Mouse (Mus musculus) CH12.LX (cell line): ENCODE measurements around the gene St8sia1. TPM values are rescaled to one million over a fixed set of nuclear protein-coding genes. Genes with fewer than 3 reads are reported as not detected.

ENCODE experiments used
- DNase-seq: peaks from one replicate; pipeline ENCODE4 v3.0.0-alpha.2; 2013; ENCODE audit errors: extremely low read depth
- H3K27ac ChIP-seq: 2 replicates; pipeline ENCODE4 v1.5.1; 2012; ENCODE audit warnings: low read depth, mild to moderate bottlenecking, control low read depth, moderate library complexity; ENCODE audit not compliant: insufficient read depth
- H3K27me3 ChIP-seq: replicated peaks from 2 replicates; pipeline ENCODE3; 2012; ENCODE audit warnings: inconsistent platforms
- H3K36me3 ChIP-seq, 2 experiments: replicated peaks in 1 of 2; 2 replicates each; pipeline versions ENCODE3 to v1.6.1; 2012; ENCODE audit warnings: inconsistent platforms in 1 of 2, low read length in 1 of 2, mild to moderate bottlenecking in 1 of 2, mixed read lengths in 1 of 2, moderate library complexity in 1 of 2; ENCODE audit not compliant: control insufficient read depth in 1 of 2, insufficient read depth in 1 of 2
- H3K4me1 ChIP-seq, 2 experiments: 2 replicates each; pipeline ENCODE4 v1.6.1; 2012; ENCODE audit warnings: inconsistent platforms in 1 of 2, moderate library complexity in 1 of 2; ENCODE audit not compliant: insufficient read depth in 2 of 2, control insufficient read depth in 1 of 2
- H3K4me2 ChIP-seq: 2 replicates; pipeline ENCODE4 v1.6.1; 2012; ENCODE audit warnings: low read depth, mild to moderate bottlenecking, control low read depth; ENCODE audit not compliant: poor library complexity, insufficient read depth, severe bottlenecking
- H3K4me3 ChIP-seq, 3 experiments: fragments of 150-350 bp in 1 of 3; sonication (generic) in 1 of 3; replicated peaks in 1 of 3; 2 replicates each; pipeline versions ENCODE3 to v1.5.1; 2011 to 2012; ENCODE audit warnings: low read depth in 2 of 3, low read length in 2 of 3, mild to moderate bottlenecking in 2 of 3, moderate library complexity in 2 of 3, control low read depth in 1 of 3, improper control_type of control experiment in 1 of 3, inconsistent platforms in 1 of 3, mixed read lengths in 1 of 3; ENCODE audit not compliant: poor library complexity in 1 of 3
- H3K79me2 ChIP-seq: replicated peaks from 2 replicates; pipeline ENCODE4 v1.6.1; 2012; ENCODE audit warnings: mild to moderate bottlenecking, moderate library complexity; ENCODE audit not compliant: control insufficient read depth, poor library complexity, insufficient read depth, severe bottlenecking; ENCODE audit errors: extremely low read depth
- H3K9ac ChIP-seq: 2 replicates; pipeline ENCODE4 v1.6.1; 2012; ENCODE audit warnings: low read depth, mild to moderate bottlenecking, control low read depth, moderate library complexity; ENCODE audit not compliant: insufficient read depth
- H3K9me3 ChIP-seq: replicated peaks from 2 replicates; pipeline ENCODE3; 2012; ENCODE audit warnings: low read length, inconsistent platforms, mixed read lengths
- BHLHE40 ChIP-seq: IDR thresholded peaks from 2 replicates; pipeline ENCODE4 v1.6.1; 2011; ENCODE audit warnings: mild to moderate bottlenecking, low read depth, low read length, improper control_type of control experiment
- CHD1 ChIP-seq: IDR thresholded peaks from 2 replicates; pipeline ENCODE4 v1.6.1; 2012; ENCODE audit warnings: low read depth, low read length, improper control_type of control experiment, inconsistent platforms
- EP300 ChIP-seq: IDR thresholded peaks from 2 replicates; pipeline ENCODE4 v1.6.1; 2011; ENCODE audit warnings: low read length, improper control_type of control experiment
- ETS1 ChIP-seq: conservative IDR thresholded peaks from 2 replicates; pipeline ENCODE4 v1.6.1; 2012; ENCODE audit warnings: low read depth, mild to moderate bottlenecking, inconsistent platforms, low read length, improper control_type of control experiment, moderate library complexity
- HCFC1 ChIP-seq: IDR thresholded peaks from 2 replicates; pipeline ENCODE4 v1.6.1; 2012; ENCODE audit warnings: low read depth, mild to moderate bottlenecking, inconsistent platforms, low read length, improper control_type of control experiment
- IRF4 ChIP-seq: IDR thresholded peaks from 2 replicates; pipeline ENCODE4 v1.6.1; 2014; ENCODE audit warnings: low read depth, mild to moderate bottlenecking, inconsistent platforms, low read length, improper control_type of control experiment
- JUN ChIP-seq: IDR thresholded peaks from 2 replicates; pipeline ENCODE4 v1.6.1; 2011; ENCODE audit warnings: low read depth, mild to moderate bottlenecking, low read length, improper control_type of control experiment, moderate library complexity; ENCODE audit not compliant: insufficient read depth
- JUND ChIP-seq: conservative IDR thresholded peaks from 2 replicates; pipeline ENCODE4 v1.6.1; 2011; ENCODE audit warnings: low read depth, low read length, improper control_type of control experiment
- MAFK ChIP-seq: IDR thresholded peaks from 2 replicates; pipeline ENCODE4 v1.6.1; 2011; ENCODE audit warnings: low read length, improper control_type of control experiment; ENCODE audit not compliant: insufficient replicate concordance
- MAZ ChIP-seq: IDR thresholded peaks from 2 replicates; pipeline ENCODE4 v1.6.1; 2012; ENCODE audit warnings: low read depth, mild to moderate bottlenecking, inconsistent platforms, low read length, improper control_type of control experiment, moderate library complexity
- MYC ChIP-seq: IDR thresholded peaks from 2 replicates; pipeline ENCODE4 v1.6.1; 2011; ENCODE audit warnings: low read depth, mild to moderate bottlenecking, improper control_type of control experiment, low read length
- NELFE ChIP-seq: IDR thresholded peaks from 2 replicates; pipeline ENCODE4 v1.6.1; 2011; ENCODE audit warnings: low read depth, low read length, improper control_type of control experiment
- PAX5 ChIP-seq: IDR thresholded peaks from 2 replicates; pipeline ENCODE4 v1.6.1; 2012; ENCODE audit warnings: low read length, inconsistent platforms, mixed read lengths
- POLR2A ChIP-seq: IDR thresholded peaks from 2 replicates; pipeline ENCODE4 v1.6.1; 2011; ENCODE audit warnings: low read depth, mild to moderate bottlenecking, improper control_type of control experiment, low read length
- POLR2AphosphoS2 ChIP-seq: IDR thresholded peaks from 2 replicates; pipeline ENCODE4 v1.6.1; 2011; ENCODE audit warnings: low read depth, low read length, improper control_type of control experiment
- RAD21 ChIP-seq: IDR thresholded peaks from 2 replicates; pipeline ENCODE4 v1.6.1; 2011; ENCODE audit warnings: low read depth, mild to moderate bottlenecking, low read length, improper control_type of control experiment, moderate library complexity
- RCOR1 ChIP-seq: conservative IDR thresholded peaks from 2 replicates; pipeline ENCODE4 v1.6.1; 2012; ENCODE audit warnings: low read depth, mild to moderate bottlenecking, inconsistent platforms, low read length, improper control_type of control experiment
- SIN3A ChIP-seq: IDR thresholded peaks from 2 replicates; pipeline ENCODE4 v1.6.1; 2012; ENCODE audit warnings: low read length, improper control_type of control experiment, inconsistent platforms
- SMC3 ChIP-seq: IDR thresholded peaks from 2 replicates; pipeline ENCODE4 v1.6.1; 2011; ENCODE audit warnings: low read depth, low read length, improper control_type of control experiment
- TBP ChIP-seq: conservative IDR thresholded peaks from 2 replicates; pipeline ENCODE4 v1.6.1; 2011; ENCODE audit warnings: low read depth, low read length, improper control_type of control experiment
- TCF12 ChIP-seq: IDR thresholded peaks from 2 replicates; pipeline ENCODE4 v1.6.1; 2014; ENCODE audit warnings: low read depth, mild to moderate bottlenecking, inconsistent platforms, low read length, improper control_type of control experiment
- UBTF ChIP-seq: IDR thresholded peaks from 2 replicates; pipeline ENCODE4 v1.6.1; 2012; ENCODE audit warnings: low read depth, mild to moderate bottlenecking, inconsistent platforms, low read length, improper control_type of control experiment, moderate library complexity
- USF2 ChIP-seq: conservative IDR thresholded peaks from 2 replicates; pipeline ENCODE4 v1.6.1; 2011; ENCODE audit warnings: low read depth, low read length, improper control_type of control experiment
- ZKSCAN1 ChIP-seq: IDR thresholded peaks from 2 replicates; pipeline ENCODE4 v1.6.1; 2012; ENCODE audit warnings: low read depth, inconsistent platforms, low read length, improper control_type of control experiment, borderline replicate concordance
- ZMIZ1 ChIP-seq: IDR thresholded peaks from 2 replicates; pipeline ENCODE4 v1.6.1; 2012; ENCODE audit warnings: low read depth, mild to moderate bottlenecking, inconsistent platforms, low read length, improper control_type of control experiment
- ZNF384 ChIP-seq: IDR thresholded peaks from 2 replicates; pipeline ENCODE4 v1.6.1; 2012; ENCODE audit warnings: low read depth, low read length, improper control_type of control experiment, inconsistent platforms
- dilution Hi-C: fragments of 300-500 bp; cut with MboI; formaldehyde crosslinking; loops from 2 replicates; pipeline ENCODE4 v1.14.3; 2020; ENCODE audit warnings: low sequenced_read_pairs; ENCODE audit not compliant: extremely low pct_unique_long_range_greater_than_20kb, extremely low pct_ligation_motif_present
- in situ Hi-C: fragments of 300-500 bp; cut with MboI; formaldehyde crosslinking; loops from 3 replicates; pipeline ENCODE4 v1.14.3; 2019; ENCODE audit warnings: low sequenced_read_pairs, low pct_ligation_motif_present, low pct_unique_long_range_greater_than_20kb, mixed read lengths
- polyA plus RNA-seq: library from polyadenylated mRNA; unstranded; fragments of >175 nt; gene quantifications from 2 replicates; pipeline ENCODE4 v1.2.1, GENCODE M21; 2012; ENCODE audit warnings: low read depth; ENCODE audit not compliant: insufficient read length
- total RNA-seq, 2 experiments: library from RNA; depleted of rRNA; stranded (reverse); fragments of 300-350 nt in 1 of 2; fragments of >200 nt in 1 of 2; gene quantifications; 2 replicates each; pipeline ENCODE4 v1.2.3; 2012 to 2014

Gene St8sia1
- total and polyA plus RNA-seq, 3 experiments: 0.13 to 0.51 (median 0.20) TPM

DNA sequence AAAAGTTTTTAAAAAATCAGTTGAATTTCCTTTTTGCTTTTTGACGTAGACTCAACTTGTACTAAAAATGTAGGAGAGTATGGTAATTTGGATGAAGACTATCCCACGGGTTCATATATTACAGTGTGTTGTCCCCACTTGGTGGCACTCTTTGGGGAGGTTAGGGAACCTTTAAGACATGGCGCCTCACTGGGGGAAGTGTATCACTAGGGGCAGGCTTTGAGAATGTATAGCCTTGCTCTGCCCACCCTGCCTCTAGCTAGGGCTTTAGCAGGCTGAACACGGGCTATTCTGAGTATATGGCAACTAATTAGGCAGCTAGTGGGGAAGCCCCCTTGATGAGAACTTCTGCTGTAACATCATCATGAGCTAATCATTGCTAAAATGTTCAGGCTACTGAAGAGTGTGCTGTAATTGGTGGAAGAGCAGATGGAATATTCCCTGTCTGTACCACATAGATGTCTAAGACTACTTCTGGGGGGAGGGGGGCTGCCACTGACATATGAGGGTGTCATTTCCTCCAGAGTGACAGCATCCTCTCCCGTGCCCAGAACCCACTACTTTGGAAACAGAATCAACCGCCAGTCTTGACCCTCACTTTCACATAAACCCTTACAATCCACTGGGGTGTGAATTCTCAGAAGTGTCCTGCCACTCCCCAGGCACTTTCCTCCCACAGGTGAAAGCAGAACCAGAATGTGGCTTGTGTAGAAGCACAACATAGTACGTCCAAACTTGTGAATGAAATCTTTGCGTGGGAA, 116.2 kb downstream of the St8sia1 start (continued):
- TF ChIP-seq EP300 (peak; percentile 35), JUND (no peak), TCF12 (no peak), BHLHE40 (peak; percentile 68), RAD21 (peak; percentile 46), SMC3 (peak; percentile 49), MYC (no peak), POLR2AphosphoS2 (no peak), IRF4 (0 out of 2 replicates have a peak, but pooled peaks have one; percentile 9), ZNF384 (no peak), ZKSCAN1 (no peak), RCOR1 (no peak), UBTF (no peak), USF2 (no peak), TBP (0 out of 2 replicates have a peak, but pooled peaks have one; percentile 35), MAZ (no peak), PAX5 (no peak)

DNA sequence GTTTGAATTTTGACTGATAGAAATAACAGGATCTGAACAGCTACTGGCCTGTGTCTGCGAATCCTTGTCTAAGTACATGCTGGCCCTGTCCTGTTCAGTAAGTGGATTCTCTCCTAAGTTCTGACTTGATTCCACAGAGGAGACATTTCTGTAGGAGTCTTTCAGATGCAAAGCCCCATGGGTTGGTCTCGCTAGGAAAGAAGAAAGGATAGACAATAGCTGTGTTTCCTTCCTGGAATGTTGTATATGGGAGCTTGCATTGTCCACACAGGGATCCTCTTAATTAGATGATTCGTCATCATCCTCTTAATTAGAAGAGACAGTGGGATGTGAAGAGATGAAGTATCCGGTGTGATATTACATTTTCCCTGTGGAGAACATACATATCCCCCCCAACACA, 117.4 kb downstream of the St8sia1 start:
- H3K9me3 ChIP-seq: no peaks in the 10 kb centered on the region
- H3K27ac ChIP-seq: no peak overlapping the region
- dilution Hi-C loops (no loop called here), in situ Hi-C loops (no loop called here)
- no peaks in the 10 kb centered on the region for H3K79me2 ChIP-seq
- no peak for DNase-seq
- no peak overlapping the region for H3K4me2 ChIP-seq
- no peaks in the 10 kb centered on the region for H3K36me3 ChIP-seq
- H3K9ac ChIP-seq: no peak overlapping the region
- TF ChIP-seq ZNF384 (no peak), SMC3 (no peak), MYC (no peak), UBTF (no peak)
- no peak overlapping the region for H3K4me3 ChIP-seq
- no peaks in the 10 kb centered on the region for H3K27me3 ChIP-seq
- H3K4me1 ChIP-seq: peaks cover 9 to 21% of the 10 kb centered on the region in 2 experiments

DNA sequence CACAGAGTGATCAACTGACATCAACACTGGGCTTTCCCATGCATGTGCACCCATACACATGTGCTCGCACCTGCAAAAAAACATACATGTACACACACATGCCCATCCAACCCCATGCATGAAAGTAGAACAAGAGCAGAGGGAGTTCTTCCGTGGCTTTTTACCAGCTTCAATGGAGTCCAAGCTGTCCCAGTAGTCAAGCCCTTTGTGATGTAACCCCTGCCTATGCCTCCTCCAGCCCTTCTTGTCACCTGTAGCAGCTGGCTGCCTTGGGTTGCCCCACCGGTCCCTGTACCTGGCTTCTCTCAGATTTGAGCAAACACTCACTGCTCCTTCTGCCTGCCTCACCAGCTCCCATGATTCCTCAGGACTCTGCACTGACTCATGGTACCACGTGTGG, 119.2 kb downstream of the St8sia1 start:
- H3K4me2 ChIP-seq: no peak overlapping the region
- DNase-seq: no peak
- no peak overlapping the region for H3K4me3 ChIP-seq
- TF ChIP-seq RAD21 (no peak), UBTF (no peak), HCFC1 (no peak), TCF12 (no peak), NELFE (no peak), MAFK (no peak), JUN (no peak), SIN3A (no peak), JUND (no peak), ETS1 (no peak), EP300 (no peak), CHD1 (no peak), POLR2A (no peak), ZMIZ1 (no peak), RCOR1 (no peak), ZKSCAN1 (no peak)
- in situ Hi-C loops: no loop called here
- no peaks in the 10 kb centered on the region for H3K27me3 ChIP-seq
- H3K9ac ChIP-seq: no peak overlapping the region
- no peaks in the 10 kb centered on the region for H3K36me3 ChIP-seq
- peaks cover 9 to 21% of the 10 kb centered on the region in 2 experiments for H3K4me1 ChIP-seq
- H3K27ac ChIP-seq: no peak overlapping the region
- H3K9me3 ChIP-seq: no peaks in the 10 kb centered on the region
- H3K79me2 ChIP-seq: no peaks in the 10 kb centered on the region
- dilution Hi-C loops: no loop called here
